Comparison of ENCODE assay signal across 23 mouse cellular contexts in genomic region chr5:135435039-135435438, GRCm38 (mm10). TPM values are rescaled to one million over a fixed set of nuclear protein-coding genes. Genes with fewer than 3 reads are reported as not detected.
DNase-seq lines count a peak whose midpoint lies in the region; ATAC-seq lines count a peak whose summit lies in the region.
"Had no signal": no experiment of that assay in that cellular context is flagged by ENCODE, and none has a peak within 500 bp of the region (broad histone marks: within the 10 kb centered on the region; RNA-seq: fewer than 3 reads in every experiment).

No protein-coding gene starts in this region.

- WGBS in neural tube, embryonic 15.5 days: 98% methylated on average over 10 of the region's 10 CpGs

- peaks cover 82% of the 10 kb centered on the region for H3K36me3 ChIP-seq in neural tube, embryonic 15.5 days

- peaks cover 5% of the 10 kb centered on the region; the same call in 1 of the 2 replicates for H3K4me1 ChIP-seq in neural tube, embryonic 15.5 days
- H3K4me1 ChIP-seq: embryonic facial prominence, embryonic 12.5 days; forebrain, embryonic 15.5 days; hindbrain, embryonic 13.5 days; intestine, embryonic 15.5 days had no signal

- peak; percentile 15 to 33 for DNase-seq in spleen, adult 18-20 months
- no peak for DNase-seq in spleen, postnatal 4 days (ENCODE audit: low spot score in 2 of 2)
- DNase-seq in T-cell, adult 2 months (ENCODE audit: low spot score): peak; percentile 10
- peak; percentile 19 for DNase-seq in induced T-regulatory cell, adult 2 months (ENCODE audit: low read depth)
- no peak for DNase-seq in cerebellum, adult 9-11 months
- no peak for DNase-seq in c-Kit-positive CD71-positive TER-119-positive erythroid progenitor cells, embryonic 14.5 days (ENCODE audit: low spot score)
- DNase-seq: adrenal gland, adult 8-10 months; cerebellum, adult 11-12 months; cerebellum, adult 9-10 months; embryo, embryonic 11 days; gastrocnemius, postnatal 36 days; heart, adult 2 months; heart, postnatal 14 days had no signal

- H3K27me3 ChIP-seq in neural tube, embryonic 15.5 days (replicated peaks): no peaks in the 10 kb centered on the region
- H3K27me3 ChIP-seq: CH12.LX; embryonic facial prominence, embryonic 12.5 days; forebrain, embryonic 15.5 days; heart, embryonic 15.5 days; hindbrain, embryonic 13.5 days; intestine, embryonic 15.5 days; Patski had no signal

- no peak overlapping the region for H3K9ac ChIP-seq in neural tube, embryonic 15.5 days (replicated peaks)
- H3K9ac ChIP-seq: embryonic facial prominence, embryonic 12.5 days; forebrain, embryonic 15.5 days; heart, embryonic 15.5 days; hindbrain, embryonic 13.5 days; intestine, embryonic 15.5 days had no signal

- no peak overlapping the region for H3K4me2 ChIP-seq in neural tube, embryonic 15.5 days
- H3K4me2 ChIP-seq: embryonic facial prominence, embryonic 12.5 days; forebrain, embryonic 15.5 days; heart, embryonic 11.5 days; heart, embryonic 15.5 days; hindbrain, embryonic 13.5 days; intestine, embryonic 15.5 days had no signal

- H3K27ac ChIP-seq in neural tube, embryonic 15.5 days (replicated peaks): no peak overlapping the region
- H3K27ac ChIP-seq: embryonic facial prominence, embryonic 12.5 days; forebrain, embryonic 15.5 days; heart, adult 2 months; heart, embryonic 15.5 days; hindbrain, embryonic 13.5 days; hindbrain, postnatal 0 days; intestine, embryonic 15.5 days had no signal

- ATAC-seq in neural tube, embryonic 15.5 days (ENCODE audit: low FRiP score): no peak
- ATAC-seq: forebrain, embryonic 15.5 days; hindbrain, postnatal 0 days; intestine, embryonic 15.5 days; Patski had no signal

- H3K9me3 ChIP-seq in neural tube, embryonic 15.5 days (replicated peaks): no peaks in the 10 kb centered on the region
- H3K9me3 ChIP-seq: forebrain, embryonic 15.5 days; heart, embryonic 15.5 days had no signal

- no peak overlapping the region for H3K4me3 ChIP-seq in neural tube, embryonic 15.5 days (replicated peaks)
- H3K4me3 ChIP-seq: embryonic facial prominence, embryonic 12.5 days; forebrain, embryonic 15.5 days; heart, adult 2 months; heart, embryonic 15.5 days; hindbrain, embryonic 13.5 days; intestine, embryonic 15.5 days had no signal

RNA-seq across cellular contexts. Expression of gene Pom121, which starts 40.7 kb away (rescaled TPM):
- 7.7 and 9.5 TPM in 2 replicates for polyA plus RNA-seq in neural tube, embryonic 15.5 days (2015; fragmentation: Nextera tagmentation; extraction: Ambion mirVana)

Comparison
In these comparisons a context has a peak if more than half of its experiments do, and no peak if none do; other contexts are left out.
1. DNase-seq: peak in spleen, adult 18-20 months (2 of 2), T-cell, adult 2 months (single experiment) and induced T-regulatory cell, adult 2 months (single experiment); none in spleen, postnatal 4 days (0 of 2), cerebellum, adult 9-11 months (single experiment) and c-Kit-positive CD71-positive TER-119-positive erythroid progenitor cells, embryonic 14.5 days (single experiment).